Mouse (Mus musculus): ENCODE results near the gene E330009J07Rik. TPM values are rescaled to one million over a fixed set of nuclear protein-coding genes. Genes with fewer than 3 reads are reported as not detected.

Gene E330009J07Rik
- 9.6 and 10.8 TPM in 2 replicates for polyA plus RNA-seq (2015; fragmentation: Nextera tagmentation; extraction: Ambion mirVana)

- Histone ChIP-seq H3K9me3 (no peaks in the 10 kb centered on the region), H3K4me1 (peaks cover 20% of the 10 kb centered on the region), H3K4me3 (peak within 1 kb of the TSS; percentile 74), H3K27ac (peak within 1 kb of the TSS; percentile 76), H3K27me3 (peaks cover 28% of the 10 kb centered on the region), H3K9ac (peak within 1 kb of the TSS; percentile 85), H3K36me3 (no peaks in the 10 kb centered on the region), H3K4me2 (peak within 1 kb of the TSS; percentile 68)
- peak; percentile 88 for ATAC-seq (ENCODE audit: insufficient number of reproducible peaks, insufficient read depth, low FRiP score, low TSS enrichment, low read depth)
- WGBS: under 1% methylated on average over 37 of the region's 38 CpGs
Measured at GRCm38 (mm10) chr6:40436047-40436483, at the start of gene E330009J07Rik. TSS of gene E330009J07Rik (minus strand) at chr6:40436135.

- H3K4me1 ChIP-seq: no peaks in the 10 kb centered on the region
- no peak for ATAC-seq (ENCODE audit: insufficient number of reproducible peaks, insufficient read depth, low FRiP score, low TSS enrichment, low read depth)
- H3K36me3 ChIP-seq: peaks cover 62% of the 10 kb centered on the region
- no peak overlapping the region for H3K9ac ChIP-seq
- no peak overlapping the region for H3K4me3 ChIP-seq
- H3K9me3 ChIP-seq: no peaks in the 10 kb centered on the region
- 93% methylated on average over 5 of the region's 5 CpGs for WGBS
- H3K27me3 ChIP-seq: no peaks in the 10 kb centered on the region
- no peak overlapping the region for H3K4me2 ChIP-seq
- no peak overlapping the region for H3K27ac ChIP-seq
Measured at GRCm38 (mm10) chr6:40482318-40482717, 46.4 kb upstream of the E330009J07Rik start.

- ATAC-seq (ENCODE audit: insufficient number of reproducible peaks, insufficient read depth, low FRiP score, low TSS enrichment, low read depth): no peak
- no peaks in the 10 kb centered on the region for H3K9me3 ChIP-seq
- H3K4me1 ChIP-seq: no peaks in the 10 kb centered on the region
- H3K36me3 ChIP-seq: peaks cover 73% of the 10 kb centered on the region
- H3K27me3 ChIP-seq: no peaks in the 10 kb centered on the region
- H3K4me2 ChIP-seq: no peak overlapping the region
- H3K4me3 ChIP-seq: no peak overlapping the region
- H3K27ac ChIP-seq: no peak overlapping the region
- no peak overlapping the region for H3K9ac ChIP-seq
- 94% methylated on average over 1 of the region's 1 CpGs for WGBS
Measured at GRCm38 (mm10) chr6:40479705-40480104, 43.8 kb upstream of the E330009J07Rik start.

GRCm38 (mm10) chr6:40476132-40476531, 40.2 kb upstream of the E330009J07Rik start:
- no peak for ATAC-seq (ENCODE audit: insufficient number of reproducible peaks, insufficient read depth, low FRiP score, low TSS enrichment, low read depth)
- WGBS: 87% methylated on average over 4 of the region's 4 CpGs
- no peak overlapping the region for H3K4me3 ChIP-seq
- H3K36me3 ChIP-seq: peaks cover 55% of the 10 kb centered on the region
- H3K4me2 ChIP-seq: no peak overlapping the region
- H3K9ac ChIP-seq: no peak overlapping the region
- peaks cover 11% of the 10 kb centered on the region for H3K4me1 ChIP-seq
- no peaks in the 10 kb centered on the region for H3K27me3 ChIP-seq
- no peaks in the 10 kb centered on the region for H3K9me3 ChIP-seq
- no peak overlapping the region for H3K27ac ChIP-seq

GRCm38 (mm10) chr6:40471720-40472010, 35.7 kb upstream of the E330009J07Rik start:
- under 1% methylated on average over 7 of the region's 7 CpGs for WGBS
- ATAC-seq (ENCODE audit: insufficient number of reproducible peaks, insufficient read depth, low FRiP score, low TSS enrichment, low read depth): 0 out of 2 replicates have a peak, but pooled peaks have one; percentile 3

GRCm38 (mm10) chr6:40470916-40471719, 35.2 kb upstream of the E330009J07Rik start, which contains the start of gene Ssbp1:
TSS of gene Ssbp1 (plus strand) at chr6:40471352.
- peak; percentile 94 for ATAC-seq (ENCODE audit: insufficient number of reproducible peaks, insufficient read depth, low FRiP score, low TSS enrichment, low read depth)
- Histone ChIP-seq H3K4me3 (peak within 1 kb of the TSS; percentile 78), H3K27me3 (no peaks in the 10 kb centered on the region), H3K27ac (peak within 1 kb of the TSS; percentile 98), H3K9ac (peak within 1 kb of the TSS; percentile 97), H3K4me1 (peaks cover 11% of the 10 kb centered on the region), H3K9me3 (no peaks in the 10 kb centered on the region), H3K4me2 (peak within 1 kb of the TSS; percentile 67), H3K36me3 (peaks cover 28% of the 10 kb centered on the region)
- WGBS: 1% methylated on average over 54 of the region's 54 CpGs

More at GRCm38 (mm10) chr6:40471720-40472010, 35.7 kb upstream of the E330009J07Rik start:
- Histone ChIP-seq H3K27ac (peak overlapping the region; percentile 98), H3K27me3 (no peaks in the 10 kb centered on the region), H3K9ac (peak overlapping the region; percentile 97), H3K9me3 (no peaks in the 10 kb centered on the region), H3K4me3 (peak overlapping the region; percentile 78), H3K4me2 (peak overlapping the region; percentile 67), H3K36me3 (peaks cover 32% of the 10 kb centered on the region), H3K4me1 (peaks cover 11% of the 10 kb centered on the region)

- Histone ChIP-seq H3K9me3 (no peaks in the 10 kb centered on the region), H3K4me3 (no peak overlapping the region), H3K27ac (no peak overlapping the region), H3K4me1 (no peaks in the 10 kb centered on the region), H3K4me2 (no peak overlapping the region), H3K9ac (no peak overlapping the region), H3K36me3 (no peaks in the 10 kb centered on the region), H3K27me3 (no peaks in the 10 kb centered on the region)
- 51% methylated on average over 6 of the region's 6 CpGs for WGBS
- no peak for ATAC-seq (ENCODE audit: insufficient number of reproducible peaks, insufficient read depth, low FRiP score, low TSS enrichment, low read depth)
Measured at GRCm38 (mm10) chr6:40465710-40466109, 29.8 kb upstream of the E330009J07Rik start.

- Histone ChIP-seq H3K27ac (no peak overlapping the region), H3K9me3 (no peaks in the 10 kb centered on the region), H3K9ac (no peak overlapping the region), H3K4me1 (no peaks in the 10 kb centered on the region), H3K36me3 (no peaks in the 10 kb centered on the region), H3K27me3 (no peaks in the 10 kb centered on the region), H3K4me3 (no peak overlapping the region), H3K4me2 (no peak overlapping the region)
- WGBS: 23% methylated on average over 7 of the region's 7 CpGs
- no peak for ATAC-seq (ENCODE audit: insufficient number of reproducible peaks, insufficient read depth, low FRiP score, low TSS enrichment, low read depth)
Measured at GRCm38 (mm10) chr6:40454436-40455041, 18.6 kb upstream of the E330009J07Rik start.

- no peak overlapping the region for H3K27ac ChIP-seq
Measured at GRCm38 (mm10) chr6:40448626-40449025, 12.7 kb upstream of the E330009J07Rik start.

GRCm38 (mm10) chr6:40443281-40443928, 7.5 kb upstream of the E330009J07Rik start:
- H3K4me1 ChIP-seq: no peaks in the 10 kb centered on the region
- no peak overlapping the region for H3K27ac ChIP-seq
- WGBS: 28% methylated on average over 10 of the region's 10 CpGs
- no peak overlapping the region for H3K9ac ChIP-seq
- no peak overlapping the region for H3K4me2 ChIP-seq
- peaks cover 28% of the 10 kb centered on the region for H3K27me3 ChIP-seq
- H3K9me3 ChIP-seq: no peaks in the 10 kb centered on the region
- no peak overlapping the region for H3K4me3 ChIP-seq
- no peak for ATAC-seq (ENCODE audit: insufficient number of reproducible peaks, insufficient read depth, low FRiP score, low TSS enrichment, low read depth)
- H3K36me3 ChIP-seq: no peaks in the 10 kb centered on the region

More at GRCm38 (mm10) chr6:40448626-40449025, 12.7 kb upstream of the E330009J07Rik start:
- Histone ChIP-seq H3K4me3 (no peak overlapping the region), H3K4me1 (no peaks in the 10 kb centered on the region), H3K27me3 (no peaks in the 10 kb centered on the region), H3K4me2 (no peak overlapping the region), H3K9ac (no peak overlapping the region), H3K9me3 (no peaks in the 10 kb centered on the region), H3K36me3 (no peaks in the 10 kb centered on the region)
- ATAC-seq (ENCODE audit: insufficient number of reproducible peaks, insufficient read depth, low FRiP score, low TSS enrichment, low read depth): no peak

GRCm38 (mm10) chr6:40441755-40442154, 5.8 kb upstream of the E330009J07Rik start:
- Histone ChIP-seq H3K27ac (no peak overlapping the region), H3K9ac (no peak overlapping the region), H3K36me3 (no peaks in the 10 kb centered on the region), H3K4me3 (no peak overlapping the region), H3K4me2 (no peak overlapping the region), H3K4me1 (no peaks in the 10 kb centered on the region), H3K9me3 (no peaks in the 10 kb centered on the region), H3K27me3 (peaks cover 35% of the 10 kb centered on the region)
- no peak for ATAC-seq (ENCODE audit: insufficient number of reproducible peaks, insufficient read depth, low FRiP score, low TSS enrichment, low read depth)
- WGBS: 28% methylated on average over 3 of the region's 3 CpGs
